Mouse (Mus musculus) Muller cell, postnatal 12 days (primary cell): ENCODE measurements around the gene Bscl2.
"Not testable (repeated sequence)": the region's sequence is repeated elsewhere in the genome, so short reads cannot be mapped to it uniquely, and the experiment has no call there.

Source experiments
- DNase-seq: peaks from one replicate; pipeline ENCODE4 v3.0.0-alpha.2; 2015; ENCODE audit errors: inconsistent ontology term

Gene Bscl2

DNA sequence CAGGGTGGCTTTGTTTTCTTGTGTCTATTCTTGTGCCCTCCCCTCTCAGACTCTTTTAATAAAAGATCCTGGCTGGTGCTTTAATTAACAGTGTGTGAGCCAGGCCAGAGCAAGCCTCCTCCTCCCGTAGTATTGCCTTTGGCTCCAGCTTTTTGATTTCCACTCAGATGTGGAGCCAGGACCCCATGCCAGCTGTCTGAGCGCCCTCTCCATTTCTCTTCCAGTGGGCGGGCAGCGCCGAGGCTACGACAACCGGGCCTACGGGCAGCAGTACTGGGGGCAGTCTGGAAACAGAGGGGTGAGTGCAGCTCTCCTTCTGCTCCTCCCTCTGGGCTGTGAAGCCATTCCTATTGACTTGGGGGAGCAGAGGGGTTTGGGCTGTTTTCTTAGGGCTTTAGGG is 6.6 kb upstream of the Bscl2 start:
- no peak for DNase-seq

DNA sequence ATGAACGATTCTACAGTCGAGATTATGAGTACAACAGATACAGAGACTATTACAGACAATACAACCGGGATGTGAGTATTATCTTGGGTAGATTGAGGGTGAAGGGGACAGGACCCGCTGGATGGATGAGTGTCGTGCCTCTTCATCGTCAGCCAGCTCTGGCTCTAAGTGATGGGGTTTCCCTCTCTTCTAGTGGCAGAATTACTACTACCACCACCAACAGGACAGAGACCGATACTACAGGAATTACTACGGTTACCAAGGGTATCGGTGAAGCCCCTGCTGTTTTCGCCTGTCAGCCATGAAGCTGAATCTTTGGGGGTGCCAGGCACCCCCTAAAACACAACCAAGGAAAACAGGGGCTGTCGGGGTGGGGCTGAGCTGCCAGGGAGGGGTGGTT is 6.0 kb upstream of the Bscl2 start:
- DNase-seq = no peak

DNA sequence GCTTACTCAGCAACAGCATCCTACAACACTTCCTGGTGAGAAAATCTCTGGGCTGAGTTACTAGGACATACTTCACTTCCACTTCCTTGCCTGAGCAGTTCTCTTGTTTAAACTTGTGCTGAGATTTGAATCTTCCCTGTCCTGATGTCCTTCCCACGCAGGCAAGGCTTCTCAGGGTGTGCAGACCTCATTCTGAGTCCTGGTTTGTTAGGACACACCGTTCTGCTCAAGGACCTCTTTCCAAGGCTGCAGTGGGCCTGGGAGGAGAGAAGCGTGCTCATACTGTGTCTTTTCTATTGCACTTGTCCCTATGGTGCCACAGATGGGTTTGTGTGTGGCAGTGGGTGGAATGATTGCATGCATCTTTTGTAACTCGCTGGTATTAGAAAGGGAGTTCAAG is 4.3 kb upstream of the Bscl2 start:
- no peak for DNase-seq

DNA sequence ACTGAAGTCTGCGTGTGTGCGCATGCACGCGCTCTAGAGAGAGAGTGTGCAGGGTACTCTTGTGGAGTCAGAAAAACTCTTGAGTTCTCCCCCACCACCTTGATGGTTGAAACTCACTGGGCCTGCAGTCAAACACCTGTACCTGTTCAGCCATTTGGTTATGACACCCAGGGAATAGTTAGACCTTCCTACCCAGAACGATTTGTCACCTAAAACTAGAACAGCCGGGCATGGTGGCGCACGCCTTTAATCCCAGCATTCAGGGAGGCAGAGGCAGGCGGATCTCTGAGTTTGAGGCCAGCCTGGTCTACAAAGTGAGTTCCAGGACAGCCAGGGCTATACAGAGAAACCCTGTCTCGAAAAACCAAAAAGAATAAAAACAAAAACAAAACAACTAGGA is 940 bp upstream of the Bscl2 start:
- DNase-seq = not testable (repeated sequence)

DNA sequence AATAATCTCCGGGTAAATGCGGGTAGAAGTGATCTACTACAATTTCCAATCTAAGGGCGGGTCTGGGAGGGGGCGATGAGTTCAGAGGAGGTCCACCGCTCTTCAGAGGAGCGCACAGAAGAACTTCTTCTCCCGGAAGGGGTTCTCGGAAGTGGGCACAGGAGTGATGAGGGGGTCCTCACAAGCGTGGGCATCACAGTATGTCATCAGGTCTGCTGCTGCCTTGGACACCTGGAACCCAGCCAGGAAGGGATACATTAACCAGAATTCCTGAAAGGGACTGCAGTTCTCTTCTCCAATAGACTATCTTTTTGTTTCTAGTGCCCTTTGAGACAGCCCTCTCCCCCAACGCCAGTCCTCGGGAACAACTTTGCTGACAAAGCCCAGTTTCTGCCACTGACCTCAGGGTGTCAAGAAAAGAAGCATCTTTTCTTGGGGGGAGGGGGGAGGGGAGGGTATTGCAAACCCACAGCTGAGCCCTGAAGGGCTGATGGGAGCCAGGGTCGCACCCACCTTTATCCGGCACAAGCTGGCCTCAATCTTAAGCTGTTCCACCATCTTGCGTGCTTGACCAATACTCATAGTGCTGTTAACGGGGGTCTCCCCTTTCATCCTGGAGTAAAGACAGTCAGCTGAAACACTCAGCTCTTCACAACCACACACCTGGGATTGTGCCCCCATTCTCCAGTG is 919 bp downstream of the Bscl2 start:
- no peak for DNase-seq

DNA sequence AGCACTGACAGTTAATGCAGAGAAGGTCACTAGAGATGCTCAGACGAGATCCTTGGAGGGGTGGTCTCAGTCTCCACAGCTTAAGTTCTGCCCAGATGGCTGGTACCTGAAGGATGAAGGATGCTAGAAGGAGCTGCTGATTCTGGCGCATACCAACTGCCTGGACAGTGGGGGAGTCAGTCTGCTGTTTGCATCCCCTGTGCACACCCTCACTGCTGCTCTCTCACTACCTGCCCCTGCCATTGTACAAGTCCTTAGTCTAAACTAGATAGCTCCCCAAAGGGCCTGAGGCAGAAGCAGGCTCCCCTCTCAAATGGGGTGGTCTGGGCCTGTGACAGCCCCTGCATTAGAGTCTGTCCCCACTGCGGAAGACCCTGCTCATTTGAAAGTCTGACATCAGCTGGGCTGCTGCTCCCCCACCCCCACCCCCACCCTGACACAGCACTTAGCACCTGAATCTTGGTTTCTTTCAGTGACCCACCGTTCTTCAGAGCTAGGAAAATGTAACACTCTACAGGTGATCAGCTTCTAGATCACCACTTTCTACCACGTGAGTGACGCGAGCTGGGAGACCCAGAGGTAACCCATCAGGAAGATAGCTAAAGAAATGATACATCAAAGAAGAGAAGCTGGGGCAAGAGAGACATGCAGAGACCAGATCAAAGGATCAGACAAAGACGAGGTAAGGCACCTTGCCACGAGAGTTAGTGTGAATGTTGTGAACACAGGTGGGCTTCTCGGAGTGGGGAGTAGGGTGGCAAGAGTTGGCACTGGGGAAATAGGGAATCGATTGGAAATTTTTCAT is 2.0 kb downstream of the Bscl2 start, which contains the start of gene Gng3:
Gene Gng3, minus strand, starts transcription at position 92 of the 805 bp plus-strand sequence.
- no peak for DNase-seq

DNA sequence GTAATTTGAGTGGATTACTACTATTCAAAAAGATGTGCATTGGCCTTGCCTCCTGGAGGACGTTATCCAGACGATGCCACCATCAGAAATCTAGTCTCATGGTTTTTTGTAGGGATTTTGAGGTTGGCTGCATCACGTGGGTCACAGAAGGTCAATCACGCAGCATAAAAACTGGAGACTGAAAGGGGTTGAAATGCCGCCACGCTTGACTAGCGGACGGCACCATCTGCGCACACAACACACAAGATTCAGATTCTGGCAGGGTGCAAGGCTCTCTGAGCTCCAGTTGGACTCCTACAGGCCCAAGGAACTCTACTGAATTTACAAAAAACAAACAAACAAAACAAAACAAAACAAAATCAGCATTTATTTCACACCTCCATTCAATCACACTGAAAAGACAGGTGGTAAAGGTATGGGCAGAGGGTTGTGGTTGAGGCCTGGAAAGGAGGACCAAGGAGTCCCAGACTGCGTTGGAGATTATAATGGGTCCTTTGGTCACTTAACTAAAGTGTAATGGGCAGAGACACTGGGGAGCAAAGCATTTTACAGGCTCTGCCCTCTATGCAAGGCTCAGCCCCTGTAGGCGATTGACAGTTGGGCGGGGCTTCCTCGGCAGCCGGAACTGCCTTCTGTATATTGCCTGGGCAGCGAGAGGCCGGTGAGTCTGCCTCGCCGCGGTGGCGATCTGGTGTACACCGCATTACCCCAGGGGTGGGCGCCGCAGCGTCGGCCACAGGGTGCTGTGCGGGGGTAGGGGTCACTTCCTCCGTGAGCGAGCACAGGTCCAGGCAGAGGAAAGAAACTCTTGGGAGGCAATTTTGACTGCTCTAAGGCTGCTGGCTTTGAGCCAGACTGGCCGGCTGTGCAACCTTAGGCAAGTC is 2.9 kb downstream of the Bscl2 start:
- DNase-seq = peak; percentile 75

DNA sequence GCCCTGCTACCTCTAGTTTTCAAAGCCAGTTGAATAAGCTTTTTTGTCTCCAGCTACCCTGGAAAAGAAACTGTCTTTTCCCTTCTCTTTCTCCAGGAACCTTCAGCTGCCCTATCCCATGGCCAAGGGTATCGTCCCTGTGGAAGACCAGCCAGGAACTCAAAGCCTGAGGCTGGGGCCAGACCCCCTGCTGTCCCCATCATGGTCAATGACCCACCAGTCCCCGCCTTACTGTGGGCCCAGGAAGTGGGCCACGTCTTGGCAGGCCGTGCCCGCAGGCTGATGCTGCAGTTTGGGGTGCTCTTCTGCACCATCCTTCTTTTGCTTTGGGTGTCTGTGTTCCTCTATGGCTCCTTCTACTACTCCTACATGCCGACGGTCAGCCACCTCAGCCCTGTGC is 3.7 kb downstream of the Bscl2 start:
- DNase-seq = no peak

DNA sequence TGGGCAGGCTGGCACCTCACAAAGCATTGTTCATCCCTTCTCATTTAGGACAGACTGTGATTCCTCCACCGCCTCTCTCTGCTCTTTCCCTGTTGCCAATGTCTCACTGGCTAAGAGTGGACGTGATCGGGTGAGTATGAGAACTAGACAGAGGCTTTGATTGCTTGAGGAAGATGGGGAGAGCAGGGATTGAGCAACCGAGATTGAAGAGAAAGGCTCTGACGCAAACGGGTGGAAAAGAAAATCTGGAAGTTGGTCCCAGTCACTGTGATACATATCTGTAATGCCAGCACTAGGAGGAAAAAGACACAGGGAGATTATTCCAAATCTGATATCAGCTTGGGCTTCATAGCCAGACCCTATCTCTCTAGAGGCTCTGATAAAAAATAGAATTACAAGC is 5.7 kb downstream of the Bscl2 start:
- DNase-seq = no peak

DNA sequence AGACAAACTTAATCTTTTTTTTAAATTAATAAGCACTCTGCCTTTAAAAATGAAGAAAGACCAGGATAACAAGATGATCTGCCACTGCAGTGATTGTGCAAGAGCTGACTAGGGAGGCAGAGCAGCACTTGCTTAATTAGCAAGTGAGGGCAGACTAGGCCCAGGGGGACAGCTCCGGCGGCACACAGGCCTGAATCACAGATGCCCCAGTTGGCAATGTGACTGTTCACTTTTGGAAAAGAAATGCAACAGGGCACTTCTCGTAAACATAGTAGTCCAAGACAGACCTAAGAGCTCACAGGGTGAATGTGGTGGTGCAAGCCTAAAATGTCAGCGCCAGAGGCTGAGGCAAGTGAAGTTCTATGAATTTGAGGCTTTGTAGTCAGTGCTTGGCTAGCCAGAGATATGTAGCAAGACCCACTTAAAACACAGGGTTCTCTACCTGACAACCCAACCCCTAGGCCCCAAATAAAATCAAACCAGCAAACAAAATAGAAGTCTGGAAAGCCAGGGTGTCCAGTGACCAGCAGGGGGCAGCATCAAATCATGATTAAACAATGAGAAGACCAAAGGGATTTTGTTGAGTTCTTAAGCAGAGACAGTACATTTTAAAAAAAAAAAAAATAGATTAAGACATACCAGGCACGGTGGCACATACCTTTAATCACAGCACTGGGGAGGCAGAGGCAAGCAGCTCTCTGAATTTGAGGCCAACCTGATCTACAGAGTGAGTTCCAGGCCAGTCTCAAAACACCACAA is 7.3 kb downstream of the Bscl2 start:
- peak; percentile 68 for DNase-seq

DNA sequence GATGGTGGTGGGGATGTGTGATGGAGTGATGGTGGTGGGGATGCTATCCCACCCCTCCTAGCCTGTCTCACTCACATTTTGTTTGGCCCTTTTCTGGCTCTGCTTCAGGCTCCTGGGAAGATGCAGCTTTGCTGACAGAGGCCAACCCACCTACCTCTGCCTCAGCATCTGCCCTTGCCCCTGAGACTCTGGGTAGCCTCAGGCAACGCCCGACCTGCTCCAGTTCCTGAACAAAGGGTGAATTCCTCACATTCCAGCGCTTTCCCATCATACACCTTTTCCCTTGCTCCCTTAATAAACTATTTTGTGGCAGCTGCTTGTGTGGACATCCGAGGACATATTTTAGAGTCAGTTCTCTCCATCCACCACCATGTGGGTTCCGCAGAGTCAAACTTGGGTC is 11.1 kb downstream of the Bscl2 start:
- DNase-seq = no peak

DNA sequence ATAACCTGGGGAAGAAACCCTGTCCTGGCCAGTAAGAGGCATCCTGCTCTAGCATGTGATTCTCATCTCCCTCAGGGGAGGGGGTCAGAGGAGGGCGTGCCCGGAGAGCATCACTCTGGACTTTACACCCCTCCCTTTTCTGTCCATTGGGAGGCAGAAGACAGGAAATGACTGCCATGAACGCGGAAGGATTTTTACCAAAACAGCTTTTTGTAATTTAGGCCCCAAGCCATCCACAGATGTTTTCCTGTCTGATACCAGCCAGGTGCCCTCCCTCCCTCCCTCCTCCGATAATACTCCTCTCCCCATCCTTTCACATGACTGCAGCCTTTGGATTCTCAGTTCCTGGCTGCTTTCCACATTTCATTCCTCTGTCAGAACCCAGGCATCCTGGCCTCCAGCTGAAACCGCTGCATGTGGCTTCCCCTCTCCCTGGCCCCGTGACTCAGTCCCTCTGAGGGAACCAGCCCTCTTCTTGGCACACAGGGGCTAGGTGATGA is 13.2 kb downstream of the Bscl2 start, which contains the start of gene Lrrn4cl:
Gene Lrrn4cl, plus strand, starts transcription at position 367 of the 500 bp plus-strand sequence.
- peak; percentile 88 for DNase-seq

DNA sequence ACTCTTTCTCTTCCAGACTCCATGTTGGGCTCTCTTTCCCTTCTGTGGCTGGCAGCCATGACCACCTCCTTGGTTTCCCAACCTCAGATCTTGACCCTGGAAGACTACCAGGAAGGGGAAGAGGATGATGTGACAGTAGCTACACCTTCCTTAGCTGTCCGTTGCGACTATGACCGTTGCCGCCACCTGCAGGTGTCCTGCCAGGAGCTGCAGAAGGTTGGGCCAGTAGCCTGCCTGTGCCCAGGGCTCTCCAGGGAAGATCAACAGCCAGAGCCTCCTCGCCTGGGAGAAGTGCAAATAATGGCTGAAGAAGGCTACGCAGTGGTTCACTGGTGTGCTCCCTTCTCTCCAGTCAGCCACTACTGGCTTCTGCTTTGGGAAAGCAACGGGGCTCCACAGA is 14.4 kb downstream of the Bscl2 start:
- no peak for DNase-seq

DNA sequence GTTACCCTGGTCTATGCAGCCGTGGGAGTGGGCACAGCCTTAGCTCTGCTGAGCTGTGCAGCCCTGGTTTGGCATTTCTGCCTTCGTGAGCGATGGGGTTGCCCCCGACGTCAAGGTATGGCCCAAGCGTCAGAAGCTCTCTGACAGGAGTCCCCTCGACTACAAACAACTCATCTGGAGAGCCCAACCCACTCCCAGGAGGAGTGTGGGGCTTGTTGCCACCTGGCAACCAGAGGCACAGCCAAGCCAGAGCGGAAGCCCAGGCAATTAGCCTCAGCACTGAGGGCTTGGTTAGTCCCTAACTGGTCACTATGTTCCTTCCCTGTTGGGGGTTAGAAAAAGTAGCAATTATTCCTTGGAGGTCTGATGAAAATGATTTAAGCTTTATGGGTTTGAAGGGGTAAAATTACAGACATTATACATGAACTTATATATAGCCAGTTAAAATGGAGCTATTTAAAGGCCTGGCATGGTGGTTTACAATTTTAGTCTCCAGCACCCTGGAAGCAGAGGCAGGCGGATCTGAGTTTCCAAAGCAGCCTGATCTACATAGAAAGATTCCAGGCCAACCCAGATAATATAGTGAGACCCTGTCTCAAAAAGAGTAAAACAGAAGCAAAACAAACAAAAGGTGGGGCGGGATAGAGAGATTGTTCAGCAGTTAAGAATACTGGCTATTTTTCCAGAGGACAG is 15.1 kb downstream of the Bscl2 start:
- DNase-seq = no peak

DNA sequence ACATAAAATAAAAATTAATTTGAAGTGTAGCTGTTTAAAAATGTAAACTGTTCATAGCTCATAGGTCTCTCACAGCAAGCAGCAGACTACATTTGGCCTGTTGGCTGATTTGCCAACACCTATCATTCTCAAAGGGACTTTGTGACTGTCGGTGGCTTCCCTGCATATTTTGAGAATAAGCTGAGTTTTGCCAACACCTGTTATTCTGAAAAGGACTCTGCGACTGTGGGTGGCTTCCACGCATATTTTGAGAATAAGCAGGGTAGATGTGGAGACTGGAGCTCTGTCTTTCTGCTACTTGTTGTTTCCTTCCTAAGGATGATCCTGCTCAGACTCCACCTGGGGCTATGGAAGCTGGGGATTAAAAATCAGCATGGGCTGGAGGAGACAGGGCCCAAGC is 15.8 kb downstream of the Bscl2 start:
- no peak for DNase-seq

DNA sequence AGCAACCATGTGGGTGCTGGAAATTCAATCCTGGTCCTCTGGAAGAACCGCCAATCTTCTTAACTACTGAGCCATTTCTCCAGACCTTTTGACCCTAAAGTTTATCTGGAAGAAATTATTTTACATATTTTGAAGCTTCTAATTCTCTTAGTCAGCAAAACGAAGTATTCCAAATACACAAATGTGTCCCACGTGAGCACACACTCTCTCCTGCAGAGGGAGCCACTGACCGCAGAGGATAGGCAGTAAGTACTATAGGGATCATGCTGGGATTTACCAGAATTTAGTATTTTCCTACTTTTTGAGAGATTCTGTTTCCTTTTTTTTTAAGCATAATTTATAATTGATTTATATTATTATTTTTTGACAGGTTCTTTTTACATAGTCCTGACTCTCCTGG is 20.4 kb downstream of the Bscl2 start:
- no peak for DNase-seq

DNA sequence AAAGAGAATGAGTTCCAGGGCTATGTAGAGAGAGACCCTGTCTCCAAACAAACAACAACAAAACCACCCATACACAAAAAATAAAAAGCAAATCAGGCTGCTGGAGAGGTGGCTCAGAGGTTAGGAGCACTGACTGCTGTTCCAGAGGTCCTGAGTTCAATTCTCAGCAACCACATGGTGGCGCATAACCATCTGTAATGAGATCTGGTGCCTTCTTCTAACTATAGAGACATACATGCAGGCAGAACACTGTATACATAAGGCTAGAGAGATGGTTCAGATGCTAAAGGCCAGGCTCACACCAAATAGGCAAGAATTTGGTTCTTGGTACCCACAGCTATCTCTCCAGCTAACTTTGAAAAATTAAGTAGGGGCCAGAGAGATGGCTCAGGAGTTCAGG is 21.8 kb downstream of the Bscl2 start:
- DNase-seq = no peak

DNA sequence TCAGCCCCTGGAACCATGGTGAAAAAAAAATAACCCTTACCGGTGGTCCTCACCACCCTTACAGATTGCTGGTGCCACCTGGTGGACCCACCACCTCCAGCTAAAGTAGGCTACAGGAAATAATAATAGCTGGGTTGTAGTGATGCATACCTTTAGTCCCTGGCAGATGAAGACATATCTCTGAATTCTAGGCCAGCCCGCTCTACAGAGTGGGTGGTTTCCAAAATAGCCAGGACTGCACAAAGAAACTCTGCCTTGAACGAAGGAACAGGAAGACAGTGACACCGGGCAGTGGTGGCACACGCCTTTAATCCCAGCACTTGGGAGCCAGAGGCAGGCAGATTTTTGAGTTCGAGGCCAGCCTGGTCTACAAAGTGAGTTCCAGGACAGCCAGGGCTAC is 27.0 kb downstream of the Bscl2 start:
- DNase-seq = no peak

DNA sequence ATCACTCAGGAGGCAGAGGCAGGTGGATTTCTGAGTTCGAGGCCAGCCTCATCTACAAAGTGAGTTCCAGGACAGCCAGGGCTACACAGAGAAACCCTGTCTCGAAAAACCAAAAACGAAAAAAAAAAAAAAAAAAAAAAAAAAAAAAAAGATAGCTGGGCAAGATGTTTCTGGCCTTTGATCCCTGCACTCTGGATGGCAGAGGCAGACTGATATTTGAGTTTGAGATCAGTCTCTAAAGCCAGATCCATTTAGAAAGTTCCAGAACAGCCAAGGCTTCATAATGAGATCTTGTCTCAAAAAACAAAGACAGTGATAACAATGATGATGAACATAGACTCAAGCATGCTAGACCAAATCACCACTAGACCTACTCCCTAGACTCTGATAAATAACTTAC is 33.1 kb downstream of the Bscl2 start:
- not testable (repeated sequence) for DNase-seq

DNA sequence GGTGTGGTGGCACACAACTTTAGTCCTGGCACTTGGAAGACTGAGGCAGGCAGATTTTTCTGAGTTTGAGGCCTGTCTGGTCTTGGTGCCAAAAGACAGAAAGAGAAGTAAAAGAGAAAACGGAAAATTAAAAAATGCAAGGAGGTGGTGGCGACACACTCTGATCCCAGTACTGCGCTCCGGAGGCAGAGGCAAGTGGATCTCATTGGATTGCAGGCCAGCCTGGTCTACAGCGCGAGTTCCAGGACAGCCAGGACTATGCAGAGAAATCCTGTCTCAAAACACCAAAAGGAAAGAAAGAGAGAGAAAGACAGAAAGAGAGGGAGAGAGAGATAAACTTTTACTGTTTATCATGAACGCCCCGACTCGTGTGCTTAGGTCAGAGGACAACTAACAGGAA is 33.6 kb downstream of the Bscl2 start:
- DNase-seq = no peak
